Mouse (Mus musculus): Measurements from ENCODE around the gene C5ar1. TPM values are rescaled to one million over a fixed set of nuclear protein-coding genes. Genes with fewer than 3 reads are reported as not detected.
A peak's percentile ranks its signal among the peaks of the same experiment; 100 is the strongest.

Gene C5ar1
- total and polyA plus RNA-seq, 3 experiments, result not detected

DNA sequence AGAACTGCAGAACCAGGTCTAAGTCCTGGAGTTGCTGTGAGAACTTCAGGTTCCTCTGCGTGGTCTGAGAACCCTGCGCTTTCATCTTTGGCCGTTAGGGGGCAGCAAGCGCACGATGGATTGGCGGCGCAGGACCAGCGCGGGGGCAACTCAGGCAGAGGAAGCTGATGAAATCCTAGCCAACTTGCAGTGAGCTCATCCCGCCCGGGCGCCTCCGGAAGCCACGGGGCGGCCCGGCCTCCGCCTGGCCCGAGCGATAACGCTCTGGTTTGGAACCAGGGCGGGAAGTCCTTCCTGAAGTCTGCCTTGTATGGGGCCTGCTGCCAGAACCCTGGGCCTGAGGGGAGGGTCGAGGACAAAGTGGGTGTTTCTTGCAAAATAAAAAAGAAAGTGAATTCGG is 35.5 kb upstream of the C5ar1 start (continued):
- peak; percentile 64; the same call in 1 of the 2 replicates for TF ChIP-seq BHLHE40 (IDR thresholded peaks at IDR 0.05; ENCODE audit: borderline replicate concordance, low read depth, low read length)
- TF ChIP-seq ZKSCAN1 (IDR thresholded peaks at IDR 0.05; ENCODE audit: low read depth, low read length), result no peak
- peak; percentile 89; the same call in 1 of the 2 replicates for TF ChIP-seq E2F4 (IDR thresholded peaks at IDR 0.05; ENCODE audit: borderline replicate concordance, low read depth, low read length)
- TF ChIP-seq TCF12 (IDR thresholded peaks at IDR 0.05; ENCODE audit: low read depth, low read length), result peak; percentile 99
- TF ChIP-seq TBP (IDR thresholded peaks at IDR 0.05; ENCODE audit: low read depth, low read length), result no peak

DNA sequence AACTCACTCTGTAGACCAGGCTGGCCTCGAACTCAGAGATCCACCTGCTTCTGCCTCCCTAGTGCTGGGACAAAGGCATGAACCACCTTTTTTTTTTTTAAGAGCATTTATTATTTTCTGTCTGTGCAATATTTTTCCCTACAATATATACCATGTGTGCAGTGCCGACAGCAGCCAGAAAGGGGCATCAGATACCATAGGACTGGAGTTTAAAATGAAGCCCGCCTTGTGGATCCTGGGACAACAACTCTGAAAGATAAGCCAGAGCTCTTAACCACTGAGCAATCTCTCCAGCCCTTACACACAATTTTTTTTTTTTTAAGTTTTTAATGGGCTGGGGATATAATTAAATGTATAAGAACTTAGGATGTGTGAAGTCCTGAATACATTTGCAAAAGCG is 35.0 kb upstream of the C5ar1 start:
- peak; percentile 92 for DNase-seq (ENCODE audit: low read depth, low spot score)
- H3K79me2 ChIP-seq (ENCODE audit: control insufficient read depth, insufficient read depth, low read length, poor library complexity), result peaks cover 1% of the 10 kb centered on the region; the same call in 1 of the 2 replicates
- H3K4me1 ChIP-seq (ENCODE audit: control insufficient read depth in 1 of 2, insufficient read depth in 2 of 2, low read length in 2 of 2), result peaks cover 0 to 12% of the 10 kb centered on the region in 2 experiments; a peak in 2 of 4 replicates
- H3K4me3 ChIP-seq (ENCODE audit: control insufficient read depth in 1 of 2, insufficient read depth in 1 of 2, low read depth in 2 of 2, low read length in 2 of 2), result peak overlapping the region in 1 of 2 experiments; percentile 17; a peak in 1 of 4 replicates
- peak overlapping the region; percentile 100 for H3K27ac ChIP-seq (ENCODE audit: control insufficient read depth, low read depth, low read length)
- peak overlapping the region; percentile 91 for H3K9ac ChIP-seq (ENCODE audit: control insufficient read depth, low read depth, low read length, poor library complexity, severe bottlenecking)
- peaks cover 0 to 10% of the 10 kb centered on the region in 2 experiments; a peak in 2 of 4 replicates for H3K36me3 ChIP-seq (ENCODE audit: control insufficient read depth in 1 of 2, insufficient read depth in 2 of 2, low read length in 2 of 2)
- H3K27me3 ChIP-seq (ENCODE audit: control insufficient read depth in 1 of 2, insufficient read depth in 2 of 2, low read length in 2 of 2), result no peaks in the 10 kb centered on the region
- no peaks in the 10 kb centered on the region for H3K9me3 ChIP-seq (replicated peaks; ENCODE audit: insufficient read depth, low read length)
- TF ChIP-seq MAFK (IDR thresholded peaks at IDR 0.05; ENCODE audit: borderline replicate concordance, low read depth, low read length), result no peak
- no peak for TF ChIP-seq JUND (IDR thresholded peaks at IDR 0.05; ENCODE audit: low read depth, low read length)
- TF ChIP-seq GATA1 (IDR thresholded peaks at IDR 0.05; ENCODE audit: low read depth, low read length), result peak; percentile 44; the same call in 1 of the 2 replicates
- TF ChIP-seq MXI1 (IDR thresholded peaks at IDR 0.05; ENCODE audit: low read depth, low read length), result no peak
- TF ChIP-seq EP300 (IDR thresholded peaks at IDR 0.05; ENCODE audit: low read depth in 1 of 2, low read length in 2 of 2), result no peak
- TF ChIP-seq POLR2AphosphoS2 (IDR thresholded peaks at IDR 0.05; ENCODE audit: low read length), result no peak
- no peak for TF ChIP-seq GABPA (IDR thresholded peaks at IDR 0.05; ENCODE audit: low read depth, low read length)
- TF ChIP-seq RCOR1 (IDR thresholded peaks at IDR 0.05; ENCODE audit: low read depth, low read length), result no peak
- no peak for TF ChIP-seq E2F4 (IDR thresholded peaks at IDR 0.05; ENCODE audit: borderline replicate concordance, low read depth, low read length)
- no peak for TF ChIP-seq CHD1 (IDR thresholded peaks at IDR 0.05; ENCODE audit: low read depth, low read length)
- no peak for TF ChIP-seq TAL1 (IDR thresholded peaks at IDR 0.05; ENCODE audit: low read length)
- no peak for TF ChIP-seq MYB (IDR thresholded peaks at IDR 0.05; ENCODE audit: low read depth, low read length)
- no peak for TF ChIP-seq SIN3A (IDR thresholded peaks at IDR 0.05; ENCODE audit: low read length)
- no peak for TF ChIP-seq TBP (IDR thresholded peaks at IDR 0.05; ENCODE audit: low read depth, low read length)
- TF ChIP-seq SMC3 (IDR thresholded peaks at IDR 0.05; ENCODE audit: low read depth, low read length), result peak; percentile 69
- TF ChIP-seq UBTF (IDR thresholded peaks at IDR 0.05; ENCODE audit: borderline replicate concordance, insufficient read depth, low read depth, low read length), result no peak
- TF ChIP-seq ZNF384 (IDR thresholded peaks at IDR 0.05; ENCODE audit: low read depth, low read length), result peak; percentile 70
- no peak for TF ChIP-seq NRF1 (IDR thresholded peaks at IDR 0.05; ENCODE audit: insufficient read depth, low read depth, low read length, poor library complexity, severe bottlenecking)
- no peak for TF ChIP-seq USF1 (IDR thresholded peaks at IDR 0.05; ENCODE audit: low read depth, low read length)
- TF ChIP-seq ZC3H11A (IDR thresholded peaks at IDR 0.05; ENCODE audit: low read depth, low read length), result peak; percentile 51; the same call in 1 of the 2 replicates
- no peak for TF ChIP-seq TCF12 (IDR thresholded peaks at IDR 0.05; ENCODE audit: low read depth, low read length)
- no peak for TF ChIP-seq MEF2A (IDR thresholded peaks at IDR 0.05; ENCODE audit: extremely low read depth, insufficient replicate concordance, low read depth, low read length, poor library complexity, severe bottlenecking)
- no peak; the same call in 1 of the 2 replicates for TF ChIP-seq MAX (IDR thresholded peaks at IDR 0.05; ENCODE audit: low read length)
- no peak for TF ChIP-seq ZMIZ1 (IDR thresholded peaks at IDR 0.05; ENCODE audit: low read depth, low read length)
- TF ChIP-seq POLR2A (IDR thresholded peaks at IDR 0.05; ENCODE audit: control insufficient read depth in 1 of 2, insufficient read depth in 1 of 2, low read depth in 1 of 2, low read length in 2 of 2, poor library complexity in 1 of 2), result no peak
- TF ChIP-seq ETS1 (IDR thresholded peaks at IDR 0.05; ENCODE audit: low read depth, low read length), result no peak
- TF ChIP-seq POLR2AphosphoS5 (IDR thresholded peaks at IDR 0.05; ENCODE audit: borderline replicate concordance, low read depth, low read length), result no peak
- TF ChIP-seq KAT2A (conservative IDR thresholded peaks at IDR 0.05; ENCODE audit: low read depth, low read length), result no peak
- TF ChIP-seq NELFE (IDR thresholded peaks at IDR 0.05; ENCODE audit: low read depth, low read length), result no peak
- TF ChIP-seq USF2 (IDR thresholded peaks at IDR 0.05; ENCODE audit: borderline replicate concordance in 1 of 2, insufficient read depth in 1 of 2, low read depth in 1 of 2, low read length in 2 of 2), result no peak
- no peak for TF ChIP-seq ZKSCAN1 (IDR thresholded peaks at IDR 0.05; ENCODE audit: low read depth, low read length)
- no peak; the same call in 1 of the 2 replicates for TF ChIP-seq MYC (IDR thresholded peaks at IDR 0.05; ENCODE audit: low read depth, low read length)
- no peak for TF ChIP-seq HCFC1 (IDR thresholded peaks at IDR 0.05; ENCODE audit: low read depth, low read length)
